Mouse (Mus musculus): ENCODE measurements around the gene Trim68. TPM values are rescaled to one million over a fixed set of nuclear protein-coding genes. Genes with fewer than 3 reads are reported as not detected.
"Not testable (repeated sequence)": the region's sequence is repeated elsewhere in the genome, so short reads cannot be mapped to it uniquely, and the experiment has no call there.

The Trim68 gene
- polyA plus RNA-seq, 1 experiment from 2014 or later: 13.6 TPM

- Histone ChIP-seq H3K27ac (replicated peaks; ENCODE audit: low read depth, low read length) (no peak overlapping the region), H3K4me3 (ENCODE audit: low read depth, low read length) (no peak overlapping the region), H3K4me1 (ENCODE audit: control insufficient read depth, insufficient read depth, low read length) (no peaks in the 10 kb centered on the region), H3K9me3 (ENCODE audit: control insufficient read depth, low read length) (no peaks in the 10 kb centered on the region), H3K27me3 (ENCODE audit: control insufficient read depth, insufficient read depth, low read length) (no peaks in the 10 kb centered on the region), H3K36me3 (ENCODE audit: control insufficient read depth, insufficient read depth, low read length) (no peaks in the 10 kb centered on the region), H3K4me2 (ENCODE audit: low read depth, severe bottlenecking) (no peak overlapping the region), H3K9ac (ENCODE audit: low read length) (no peak overlapping the region)
- DNase-seq (ENCODE audit: low spot score) (no peak), ATAC-seq (ENCODE audit: insufficient number of reproducible peaks, low FRiP score, low TSS enrichment, low read depth) (no peak)
- 82% methylated on average over 2 of the region's 2 CpGs for WGBS
Observed at GRCm38 (mm10) chr7:102676225-102676624, 10.9 kb downstream of the Trim68 start.

GRCm38 (mm10) chr7:102665378-102665777 lies 21.7 kb downstream of the Trim68 start:
- Histone ChIP-seq H3K4me2 (ENCODE audit: low read depth, severe bottlenecking) (no peak overlapping the region), H3K4me1 (ENCODE audit: control insufficient read depth, insufficient read depth, low read length) (no peaks in the 10 kb centered on the region), H3K9ac (ENCODE audit: low read length) (no peak overlapping the region), H3K4me3 (ENCODE audit: low read depth, low read length) (no peak overlapping the region), H3K9me3 (ENCODE audit: control insufficient read depth, low read length) (no peaks in the 10 kb centered on the region; the same call in 1 of the 2 replicates), H3K36me3 (ENCODE audit: control insufficient read depth, insufficient read depth, low read length) (no peaks in the 10 kb centered on the region), H3K27ac (replicated peaks; ENCODE audit: low read depth, low read length) (no peak overlapping the region), H3K27me3 (ENCODE audit: control insufficient read depth, insufficient read depth, low read length) (no peaks in the 10 kb centered on the region)
- WGBS: 51% methylated on average over 2 of the region's 2 CpGs
- ATAC-seq (ENCODE audit: insufficient number of reproducible peaks, low FRiP score, low TSS enrichment, low read depth) (no peak), DNase-seq (ENCODE audit: low spot score) (no peak)

- ATAC-seq (ENCODE audit: insufficient number of reproducible peaks, low FRiP score, low TSS enrichment, low read depth) (no peak), DNase-seq (ENCODE audit: low spot score) (no peak)
- no peak within 1 kb of the TSS for H3K4me2 ChIP-seq (ENCODE audit: low read depth, severe bottlenecking)
- H3K4me1 ChIP-seq (ENCODE audit: control insufficient read depth, insufficient read depth, low read length): no peaks in the 10 kb centered on the region
- 64% methylated on average over 3 of the region's 3 CpGs for WGBS
- H3K9ac ChIP-seq (ENCODE audit: low read length): no peak within 1 kb of the TSS
- no peaks in the 10 kb centered on the region for H3K36me3 ChIP-seq (ENCODE audit: control insufficient read depth, insufficient read depth, low read length)
- no peak within 1 kb of the TSS for H3K4me3 ChIP-seq (ENCODE audit: low read depth, low read length)
- H3K9me3 ChIP-seq (ENCODE audit: control insufficient read depth, low read length): no peaks in the 10 kb centered on the region; the same call in 1 of the 2 replicates
- H3K27me3 ChIP-seq (ENCODE audit: control insufficient read depth, insufficient read depth, low read length): no peaks in the 10 kb centered on the region
- no peak within 1 kb of the TSS for H3K27ac ChIP-seq (replicated peaks; ENCODE audit: low read depth, low read length)
Observed at GRCm38 (mm10) chr7:102664599-102664998, 22.5 kb downstream of the Trim68 start, which contains the start of gene Olfr556. Gene Olfr556 (plus strand): TSS chr7:102664899.

GRCm38 (mm10) chr7:102658523-102658922 lies 28.6 kb downstream of the Trim68 start, which contains the start of gene Olfr555:
Gene Olfr555 (plus strand): TSS chr7:102658823.
- no peak within 1 kb of the TSS for H3K4me3 ChIP-seq (ENCODE audit: low read depth, low read length)
- ATAC-seq (ENCODE audit: insufficient number of reproducible peaks, low FRiP score, low TSS enrichment, low read depth) (no peak), DNase-seq (ENCODE audit: low spot score) (no peak)
- H3K9me3 ChIP-seq (ENCODE audit: control insufficient read depth, low read length): no peaks in the 10 kb centered on the region; the same call in 1 of the 2 replicates
- WGBS: 83% methylated on average over 1 of the region's 1 CpGs
- H3K9ac ChIP-seq (ENCODE audit: low read length): no peak within 1 kb of the TSS
- no peak within 1 kb of the TSS for H3K4me2 ChIP-seq (ENCODE audit: low read depth, severe bottlenecking)
- no peaks in the 10 kb centered on the region for H3K36me3 ChIP-seq (ENCODE audit: control insufficient read depth, insufficient read depth, low read length)
- no peaks in the 10 kb centered on the region for H3K27me3 ChIP-seq (ENCODE audit: control insufficient read depth, insufficient read depth, low read length)
- no peaks in the 10 kb centered on the region for H3K4me1 ChIP-seq (ENCODE audit: control insufficient read depth, insufficient read depth, low read length)
- no peak within 1 kb of the TSS for H3K27ac ChIP-seq (replicated peaks; ENCODE audit: low read depth, low read length)

GRCm38 (mm10) chr7:102644945-102645344 lies 42.2 kb downstream of the Trim68 start:
- not testable (repeated sequence) for H3K36me3 ChIP-seq (ENCODE audit: control insufficient read depth, insufficient read depth, low read length); DNase-seq (ENCODE audit: low spot score); H3K27ac ChIP-seq (replicated peaks; ENCODE audit: low read depth, low read length); H3K27me3 ChIP-seq (ENCODE audit: control insufficient read depth, insufficient read depth, low read length); H3K9me3 ChIP-seq (ENCODE audit: control insufficient read depth, low read length); H3K9ac ChIP-seq (ENCODE audit: low read length); H3K4me1 ChIP-seq (ENCODE audit: control insufficient read depth, insufficient read depth, low read length); H3K4me2 ChIP-seq (ENCODE audit: low read depth, severe bottlenecking); H3K4me3 ChIP-seq (ENCODE audit: low read depth, low read length); ATAC-seq (ENCODE audit: insufficient number of reproducible peaks, low FRiP score, low TSS enrichment, low read depth)
- 80% methylated on average over 3 of the region's 4 CpGs for WGBS

- Histone ChIP-seq H3K4me2 (ENCODE audit: low read depth, severe bottlenecking) (no peak within 1 kb of the TSS), H3K9me3 (ENCODE audit: control insufficient read depth, low read length) (no peaks in the 10 kb centered on the region), H3K36me3 (ENCODE audit: control insufficient read depth, insufficient read depth, low read length) (no peaks in the 10 kb centered on the region), H3K4me3 (ENCODE audit: low read depth, low read length) (no peak within 1 kb of the TSS), H3K4me1 (ENCODE audit: control insufficient read depth, insufficient read depth, low read length) (no peaks in the 10 kb centered on the region), H3K9ac (ENCODE audit: low read length) (no peak within 1 kb of the TSS), H3K27me3 (ENCODE audit: control insufficient read depth, insufficient read depth, low read length) (no peaks in the 10 kb centered on the region), H3K27ac (replicated peaks; ENCODE audit: low read depth, low read length) (no peak within 1 kb of the TSS)
- no peak for ATAC-seq (ENCODE audit: insufficient number of reproducible peaks, low FRiP score, low TSS enrichment, low read depth)
- 78% methylated on average over 1 of the region's 1 CpGs for WGBS
- no peak for DNase-seq (ENCODE audit: low spot score)
Observed at GRCm38 (mm10) chr7:102638132-102638531, 49.0 kb downstream of the Trim68 start, which contains the start of gene Olfr554. Gene Olfr554 (plus strand): TSS chr7:102638432.

GRCm38 (mm10) chr7:102636665-102637064 lies 50.5 kb downstream of the Trim68 start:
- no peaks in the 10 kb centered on the region for H3K27me3 ChIP-seq (ENCODE audit: control insufficient read depth, insufficient read depth, low read length)
- no peaks in the 10 kb centered on the region for H3K36me3 ChIP-seq (ENCODE audit: control insufficient read depth, insufficient read depth, low read length)
- WGBS: 32% methylated on average over 3 of the region's 3 CpGs
- no peak overlapping the region for H3K4me2 ChIP-seq (ENCODE audit: low read depth, severe bottlenecking)
- no peak for ATAC-seq (ENCODE audit: insufficient number of reproducible peaks, low FRiP score, low TSS enrichment, low read depth)
- DNase-seq (ENCODE audit: low spot score): peak; percentile 25
- H3K4me1 ChIP-seq (ENCODE audit: control insufficient read depth, insufficient read depth, low read length): no peaks in the 10 kb centered on the region
- no peaks in the 10 kb centered on the region for H3K9me3 ChIP-seq (ENCODE audit: control insufficient read depth, low read length)
- H3K9ac ChIP-seq (ENCODE audit: low read length): no peak overlapping the region
- H3K4me3 ChIP-seq (ENCODE audit: low read depth, low read length): no peak overlapping the region
- H3K27ac ChIP-seq (replicated peaks; ENCODE audit: low read depth, low read length): no peak overlapping the region

Other genes with a start within 250 kb of the Trim68 start
- 261 and 275 TPM in 2 replicates for gene Rrm1, start 245.6 kb downstream of the Trim68 start, polyA plus RNA-seq (2014; fragmentation: Nextera tagmentation; extraction: Ambion mirVana)
- gene Olfr543, start 205.6 kb downstream of the Trim68 start, polyA plus RNA-seq (2014; fragmentation: Nextera tagmentation; extraction: Ambion mirVana): 0.23 and 0.56 TPM in 2 replicates
- 0.05 and 0.09 TPM in 2 replicates for gene Olfr544, start 199.0 kb downstream of the Trim68 start, polyA plus RNA-seq (2014; fragmentation: Nextera tagmentation; extraction: Ambion mirVana)
- gene Olfr545, start 187.8 kb downstream of the Trim68 start, polyA plus RNA-seq (2014; fragmentation: Nextera tagmentation; extraction: Ambion mirVana): 0.39 TPM in 1 of 2 replicates, not detected in the other
- not detected in 2 replicates for gene Olfr547, start 152.6 kb downstream of the Trim68 start, polyA plus RNA-seq (2014; fragmentation: Nextera tagmentation; extraction: Ambion mirVana)
- not detected in 2 replicates for gene Olfr548-ps1, start 146.4 kb downstream of the Trim68 start, polyA plus RNA-seq (2014; fragmentation: Nextera tagmentation; extraction: Ambion mirVana)
- not detected in 2 replicates for gene Olfr549, start 137.5 kb downstream of the Trim68 start, polyA plus RNA-seq (2014; fragmentation: Nextera tagmentation; extraction: Ambion mirVana)
- 0.13 and 0.95 TPM in 2 replicates for gene Trim21, start 121.8 kb downstream of the Trim68 start, polyA plus RNA-seq (2014; fragmentation: Nextera tagmentation; extraction: Ambion mirVana)
- gene Olfr550, start 115.9 kb downstream of the Trim68 start, polyA plus RNA-seq (2014; fragmentation: Nextera tagmentation; extraction: Ambion mirVana): not detected in 2 replicates
- not detected in 2 replicates for gene Olfr551, start 95.4 kb downstream of the Trim68 start, polyA plus RNA-seq (2014; fragmentation: Nextera tagmentation; extraction: Ambion mirVana)
- gene Olfr552, start 89.6 kb downstream of the Trim68 start, polyA plus RNA-seq (2014; fragmentation: Nextera tagmentation; extraction: Ambion mirVana): not detected in 2 replicates
- gene Olfr553, start 69.1 kb downstream of the Trim68 start, polyA plus RNA-seq (2014; fragmentation: Nextera tagmentation; extraction: Ambion mirVana): not detected in 2 replicates
- not detected in 2 replicates for gene Olfr554, start 48.9 kb downstream of the Trim68 start, polyA plus RNA-seq (2014; fragmentation: Nextera tagmentation; extraction: Ambion mirVana)
- not detected in 2 replicates for gene Olfr555, start 28.5 kb downstream of the Trim68 start, polyA plus RNA-seq (2014; fragmentation: Nextera tagmentation; extraction: Ambion mirVana)
- gene Olfr556, start 22.4 kb downstream of the Trim68 start, polyA plus RNA-seq (2014; fragmentation: Nextera tagmentation; extraction: Ambion mirVana): not detected in 2 replicates
- gene Olfr557, start 8.6 kb upstream of the Trim68 start, polyA plus RNA-seq (2014; fragmentation: Nextera tagmentation; extraction: Ambion mirVana): not detected in 2 replicates
- gene Olfr558, start 14.9 kb upstream of the Trim68 start, polyA plus RNA-seq (2014; fragmentation: Nextera tagmentation; extraction: Ambion mirVana): not detected in 2 replicates
- not detected in 2 replicates for gene Olfr33, start 31.7 kb upstream of the Trim68 start, polyA plus RNA-seq (2014; fragmentation: Nextera tagmentation; extraction: Ambion mirVana)
- not detected in 2 replicates for gene Olfr559, start 40.2 kb upstream of the Trim68 start, polyA plus RNA-seq (2014; fragmentation: Nextera tagmentation; extraction: Ambion mirVana)
- not detected in 2 replicates for gene Olfr560, start 72.0 kb upstream of the Trim68 start, polyA plus RNA-seq (2014; fragmentation: Nextera tagmentation; extraction: Ambion mirVana)
- not detected in 2 replicates for gene Olfr78, start 72.1 kb upstream of the Trim68 start, polyA plus RNA-seq (2014; fragmentation: Nextera tagmentation; extraction: Ambion mirVana)
- gene Olfr561, start 83.9 kb upstream of the Trim68 start, polyA plus RNA-seq (2014; fragmentation: Nextera tagmentation; extraction: Ambion mirVana): not detected in 2 replicates
- gene Olfr564, start 116.2 kb upstream of the Trim68 start, polyA plus RNA-seq (2014; fragmentation: Nextera tagmentation; extraction: Ambion mirVana): not detected in 2 replicates
- not detected in 2 replicates for gene Olfr566, start 171.4 kb upstream of the Trim68 start, polyA plus RNA-seq (2014; fragmentation: Nextera tagmentation; extraction: Ambion mirVana)
- gene Olfr568, start 189.8 kb upstream of the Trim68 start, polyA plus RNA-seq (2014; fragmentation: Nextera tagmentation; extraction: Ambion mirVana): not detected in 2 replicates
- gene Olfr569, start 203.6 kb upstream of the Trim68 start, polyA plus RNA-seq (2014; fragmentation: Nextera tagmentation; extraction: Ambion mirVana): not detected in 2 replicates
- gene Olfr570, start 207.2 kb upstream of the Trim68 start, polyA plus RNA-seq (2014; fragmentation: Nextera tagmentation; extraction: Ambion mirVana): not detected in 2 replicates
- gene Olfr571, start 230.2 kb upstream of the Trim68 start, polyA plus RNA-seq (2014; fragmentation: Nextera tagmentation; extraction: Ambion mirVana): not detected in 2 replicates
- not detected in 2 replicates for gene Olfr572, start 237.1 kb upstream of the Trim68 start, polyA plus RNA-seq (2014; fragmentation: Nextera tagmentation; extraction: Ambion mirVana)

Measured in limb, embryonic 11.5 days (tissue).